Mouse (Mus musculus) lung, postnatal 0 days (tissue): ENCODE measurements around the gene Gja3. TPM values are rescaled to one million over a fixed set of nuclear protein-coding genes. Genes with fewer than 3 reads are reported as not detected.

Experiments used
- ATAC-seq: fragments of 200-750 bp; cut with Nextera tagmentation; 2 replicates; pipeline ENCODE4 v1.8.0; 2017; ENCODE audit warnings: moderate library complexity
- DNase-seq: peaks from one replicate; pipeline ENCODE4 v3.0.0-alpha.2; 2016; ENCODE audit warnings: low spot score
- H3K27ac ChIP-seq: fragments of 300-500 bp; sonication (generic); 2 replicates; pipeline ENCODE4 v1.5.1; 2014; ENCODE audit warnings: antibody characterized with exemption, mild to moderate bottlenecking, low read length, mixed read lengths
- H3K27me3 ChIP-seq: fragments of 300-500 bp; sonication (generic); replicated peaks from 2 replicates; pipeline ENCODE4 v1.6.1; 2014; ENCODE audit warnings: low read length, mixed read lengths; ENCODE audit not compliant: insufficient read depth
- H3K36me3 ChIP-seq: fragments of 300-500 bp; sonication (generic); 2 replicates; pipeline ENCODE4 v1.6.1; 2014; ENCODE audit warnings: low read length, mixed read lengths; ENCODE audit not compliant: insufficient read depth
- H3K4me1 ChIP-seq: fragments of 300-500 bp; sonication (generic); 2 replicates; pipeline ENCODE4 v1.6.1; 2014; ENCODE audit warnings: antibody characterized with exemption, low read depth, low read length, mixed read lengths; ENCODE audit not compliant: insufficient read depth
- H3K4me2 ChIP-seq: fragments of 300-500 bp; sonication (generic); replicated peaks from 2 replicates; pipeline ENCODE4 v1.6.1; 2014; ENCODE audit warnings: low read depth, mild to moderate bottlenecking, low read length, moderate library complexity, mixed read lengths
- H3K4me3 ChIP-seq: fragments of 300-500 bp; sonication (generic); 2 replicates; pipeline ENCODE4 v1.5.1; 2014; ENCODE audit warnings: low read depth, low read length
- H3K9ac ChIP-seq: fragments of 300-500 bp; sonication (generic); replicated peaks from 2 replicates; pipeline ENCODE4 v1.6.1; 2014; ENCODE audit warnings: low read depth, mild to moderate bottlenecking
- H3K9me3 ChIP-seq: fragments of 300-500 bp; sonication (generic); 2 replicates; pipeline ENCODE4 v1.6.1; 2016; ENCODE audit warnings: low read length, mixed read lengths
- CTCF ChIP-seq: IDR thresholded peaks from 2 replicates; pipeline ENCODE4 v1.5.1; 2016; ENCODE audit warnings: antibody characterized with exemption, mild to moderate bottlenecking
- EP300 ChIP-seq: IDR thresholded peaks from 2 replicates; pipeline ENCODE4 v1.6.1; 2016; ENCODE audit warnings: antibody characterized with exemption, mild to moderate bottlenecking, control low read depth
- WGBS: fragments of 180-500 bp; shearing (Covaris S2); extraction: QIAGEN DNeasy Blood & Tissue Kit; methylation state at CpG from one replicate; pipeline ENCODE4 v1.1.7; 2014; 5-methylcytosine and 5-hydroxymethylcytosine counted together
- polyA plus RNA-seq: library from polyadenylated mRNA; unstranded; fragments of >200 nt; fragmentation: Nextera tagmentation; extraction: Ambion mirVana; gene quantifications from 2 replicates; pipeline ENCODE4 v1.2.1, GENCODE M21; 2015

Gene Gja3
- polyA plus RNA-seq, 1 experiment from 2014 or later: 1.0 TPM

GRCm38 (mm10) chr14:57103121-57103520 lies 45.2 kb upstream of the Gja3 start:
- Histone ChIP-seq H3K9me3 (no peaks in the 10 kb centered on the region), H3K27me3 (peaks cover 36% of the 10 kb centered on the region), H3K4me1 (no peaks in the 10 kb centered on the region), H3K4me3 (no peak overlapping the region), H3K4me2 (no peak overlapping the region), H3K36me3 (no peaks in the 10 kb centered on the region), H3K9ac (no peak overlapping the region), H3K27ac (no peak overlapping the region)
- TF ChIP-seq CTCF (no peak), EP300 (no peak)
- 67% methylated on average over 6 of the region's 6 CpGs for WGBS
- ATAC-seq: no peak
- no peak for DNase-seq

GRCm38 (mm10) chr14:57101623-57102022 lies 43.7 kb upstream of the Gja3 start:
- Histone ChIP-seq H3K27me3 (peaks cover 34% of the 10 kb centered on the region), H3K4me2 (no peak overlapping the region), H3K36me3 (no peaks in the 10 kb centered on the region), H3K9ac (no peak overlapping the region), H3K4me1 (no peaks in the 10 kb centered on the region), H3K27ac (no peak overlapping the region), H3K4me3 (no peak overlapping the region), H3K9me3 (no peaks in the 10 kb centered on the region)
- DNase-seq (no peak), ATAC-seq (no peak)
- TF ChIP-seq CTCF (no peak), EP300 (no peak)
- WGBS: 63% methylated on average over 7 of the region's 7 CpGs

GRCm38 (mm10) chr14:57095855-57096254 lies 38.0 kb upstream of the Gja3 start:
- Histone ChIP-seq H3K4me2 (no peak overlapping the region), H3K4me3 (no peak overlapping the region), H3K27ac (no peak overlapping the region), H3K27me3 (no peaks in the 10 kb centered on the region), H3K9ac (no peak overlapping the region), H3K4me1 (no peaks in the 10 kb centered on the region), H3K9me3 (no peaks in the 10 kb centered on the region), H3K36me3 (no peaks in the 10 kb centered on the region)
- DNase-seq: no peak
- WGBS: 64% methylated on average over 4 of the region's 4 CpGs
- ATAC-seq: no peak
- TF ChIP-seq CTCF (no peak), EP300 (no peak)

- peak; percentile 74 for DNase-seq
- Histone ChIP-seq H3K9ac (no peak overlapping the region), H3K27ac (no peak overlapping the region), H3K27me3 (no peaks in the 10 kb centered on the region), H3K36me3 (no peaks in the 10 kb centered on the region), H3K4me1 (no peaks in the 10 kb centered on the region), H3K4me2 (no peak overlapping the region), H3K9me3 (no peaks in the 10 kb centered on the region), H3K4me3 (no peak overlapping the region)
- TF ChIP-seq CTCF (peak; percentile 78), EP300 (no peak)
- peak; percentile 53; the same call in 1 of the 2 replicates for ATAC-seq
- 9% methylated on average over 7 of the region's 8 CpGs for WGBS
Measured at GRCm38 (mm10) chr14:57093029-57093428, 35.1 kb upstream of the Gja3 start.

- H3K4me3 ChIP-seq: no peak overlapping the region
- H3K4me1 ChIP-seq: no peaks in the 10 kb centered on the region
- no peak overlapping the region for H3K9ac ChIP-seq
- no peaks in the 10 kb centered on the region for H3K27me3 ChIP-seq
- H3K36me3 ChIP-seq: no peaks in the 10 kb centered on the region
- H3K9me3 ChIP-seq: no peaks in the 10 kb centered on the region
- ATAC-seq (no peak), DNase-seq (no peak)
- H3K27ac ChIP-seq: no peak overlapping the region
- WGBS: 41% methylated on average over 2 of the region's 2 CpGs
- H3K4me2 ChIP-seq: no peak overlapping the region
- TF ChIP-seq EP300 (no peak), CTCF (no peak)
Measured at GRCm38 (mm10) chr14:57090001-57090400, 32.1 kb upstream of the Gja3 start.

GRCm38 (mm10) chr14:57089107-57089506 lies 31.2 kb upstream of the Gja3 start:
- 84% methylated on average over 7 of the region's 7 CpGs for WGBS

GRCm38 (mm10) chr14:57084180-57084668 lies 26.3 kb upstream of the Gja3 start:
- WGBS: 11% methylated on average over 11 of the region's 11 CpGs
- TF ChIP-seq EP300: no peak
- TF ChIP-seq CTCF: no peak
- Histone ChIP-seq H3K4me3 (no peak overlapping the region), H3K27me3 (no peaks in the 10 kb centered on the region), H3K9ac (no peak overlapping the region), H3K4me1 (0 out of 2 replicates have a peak, but pooled peaks cover 6% of the 10 kb centered on the region), H3K36me3 (no peaks in the 10 kb centered on the region), H3K27ac (no peak overlapping the region), H3K9me3 (no peaks in the 10 kb centered on the region), H3K4me2 (no peak overlapping the region)
- peak; percentile 74 for DNase-seq
- peak; percentile 79 for ATAC-seq

More at GRCm38 (mm10) chr14:57089107-57089506, 31.2 kb upstream of the Gja3 start:
- TF ChIP-seq CTCF: no peak
- no peak for TF ChIP-seq EP300
- Histone ChIP-seq H3K4me2 (no peak overlapping the region), H3K27ac (no peak overlapping the region), H3K9me3 (no peaks in the 10 kb centered on the region), H3K9ac (no peak overlapping the region), H3K4me1 (0 out of 2 replicates have a peak, but pooled peaks cover 1% of the 10 kb centered on the region), H3K4me3 (no peak overlapping the region), H3K27me3 (no peaks in the 10 kb centered on the region), H3K36me3 (no peaks in the 10 kb centered on the region)
- DNase-seq (no peak), ATAC-seq (no peak)
